ENCODE assay signal across 38 mouse cellular contexts in the genomic region with DNA sequence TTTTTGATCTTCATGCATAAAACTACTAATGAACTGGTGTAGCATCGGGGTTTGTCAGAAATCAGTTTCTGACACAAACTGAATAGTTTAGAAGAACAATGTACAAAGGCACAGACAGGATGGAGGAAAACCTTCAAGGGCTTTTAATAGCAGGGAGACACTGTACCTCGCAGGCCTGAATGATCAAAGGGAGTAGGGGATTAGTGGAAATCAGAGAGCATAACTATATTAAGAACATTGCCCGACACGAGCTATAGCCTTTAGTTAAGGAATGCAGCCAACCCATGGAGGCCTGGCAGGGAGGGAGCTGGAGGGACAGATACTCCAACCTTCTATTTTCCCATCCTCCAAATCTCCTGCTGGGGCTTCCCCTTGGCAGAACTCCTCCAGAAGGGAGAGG. TPM values are rescaled to one million over a fixed set of nuclear protein-coding genes. Genes with fewer than 3 reads are reported as not detected.
DNase-seq lines count a peak whose midpoint lies in the region; ATAC-seq and TF ChIP-seq lines count a peak whose summit lies in the region.
"Had no signal": no experiment of that assay in that cellular context is flagged by ENCODE, and none has a peak within 500 bp of the region (broad histone marks: within the 10 kb centered on the region; RNA-seq: fewer than 3 reads in every experiment).

No protein-coding gene starts in this region.

- no peak for ATAC-seq in heart, embryonic 15.5 days (replicated peaks; ENCODE audit: insufficient number of reproducible peaks, insufficient read depth, low FRiP score, low read depth)
- ATAC-seq in midbrain, embryonic 14.5 days (ENCODE audit: low FRiP score, low TSS enrichment), result no peak
- no peak for ATAC-seq in midbrain, postnatal 0 days (ENCODE audit: low FRiP score)
- ATAC-seq: forebrain, postnatal 0 days; inflammation-experienced regulatory T-cells, adult 6 months had no signal

- intact Hi-C loops in gastrocnemius, postnatal 14 days (cut with DNase I; ENCODE audit: low total_unique reads), result no loop called here
- intact Hi-C loops in heart, postnatal 14 days (cut with DNase I), result no loop called here

- no peak for TF ChIP-seq CTCF in midbrain, postnatal 0 days (IDR thresholded peaks at IDR 0.05)

- H3K4me3 ChIP-seq in heart, embryonic 15.5 days, result no peak overlapping the region
- no peak overlapping the region for H3K4me3 ChIP-seq in midbrain, embryonic 14.5 days (replicated peaks; ENCODE audit: low read depth, low read length)
- H3K4me3 ChIP-seq in midbrain, postnatal 0 days (ENCODE audit: low read depth, low read length), result no peak overlapping the region
- H3K4me3 ChIP-seq: embryonic facial prominence, embryonic 13.5 days; erythroblast, embryonic 14.5 days; hindbrain, embryonic 10.5 days; hindbrain, embryonic 15.5 days; left cerebral cortex, adult 2 months; limb, embryonic 13.5 days; lung, embryonic 15.5 days; midbrain, embryonic 12.5 days; myocyte; neural tube, embryonic 12.5 days had no signal

- 26% methylated on average over 4 of the region's 4 CpGs for WGBS in heart, embryonic 15.5 days
- 13% methylated on average over 4 of the region's 4 CpGs for WGBS in midbrain, embryonic 14.5 days
- 14% methylated on average over 4 of the region's 4 CpGs for WGBS in midbrain, postnatal 0 days

- no peaks in the 10 kb centered on the region for H3K9me3 ChIP-seq in heart, embryonic 15.5 days (replicated peaks)
- H3K9me3 ChIP-seq in midbrain, embryonic 14.5 days (ENCODE audit: control insufficient read depth, low read length), result no peaks in the 10 kb centered on the region
- H3K9me3 ChIP-seq in midbrain, postnatal 0 days (ENCODE audit: low read length), result no peaks in the 10 kb centered on the region
- H3K9me3 ChIP-seq: embryonic facial prominence, embryonic 13.5 days; hindbrain, embryonic 10.5 days; hindbrain, embryonic 15.5 days; limb, embryonic 13.5 days; lung, embryonic 15.5 days; midbrain, embryonic 12.5 days; neural tube, embryonic 12.5 days had no signal

- peaks cover 12% of the 10 kb centered on the region for H3K4me1 ChIP-seq in heart, embryonic 15.5 days (replicated peaks)
- no peaks in the 10 kb centered on the region for H3K4me1 ChIP-seq in midbrain, embryonic 14.5 days (ENCODE audit: control insufficient read depth, insufficient read depth, low read length)
- H3K4me1 ChIP-seq in midbrain, postnatal 0 days (ENCODE audit: insufficient read depth, low read length), result 0 out of 2 replicates have a peak, but pooled peaks cover 4% of the 10 kb centered on the region
- H3K4me1 ChIP-seq: hindbrain, embryonic 10.5 days; hindbrain, embryonic 15.5 days; limb, embryonic 13.5 days; lung, embryonic 15.5 days; midbrain, embryonic 12.5 days; neural tube, embryonic 12.5 days had no signal

- peak; percentile 26 for DNase-seq in gastrocnemius, adult 18-20 months (ENCODE audit: low spot score)
- no peak for DNase-seq in gastrocnemius, postnatal 14 days
- DNase-seq in heart, postnatal 14 days, result no peak
- peak; percentile 32 for DNase-seq in midbrain, embryonic 14.5 days
- no peak for DNase-seq in midbrain, postnatal 0 days (ENCODE audit: low spot score)
- no peak for DNase-seq in layer of hippocampus, adult 8-10 months (ENCODE audit: low spot score in 2 of 2)
- DNase-seq: adrenal gland, postnatal 10 days; cerebellum, adult 11 months; cerebellum, adult 9-10 months; cerebellum, postnatal 36 days; forebrain, postnatal 0 days; gastrocnemius, postnatal 36 days; heart, adult 18-20 months; kidney, adult 18-20 months; kidney, postnatal 14 days; thymus, postnatal 4 days had no signal

- no peak overlapping the region for H3K9ac ChIP-seq in heart, embryonic 15.5 days
- H3K9ac ChIP-seq in midbrain, embryonic 14.5 days (replicated peaks; ENCODE audit: low read length), result no peak overlapping the region
- no peak overlapping the region for H3K9ac ChIP-seq in midbrain, postnatal 0 days (replicated peaks; ENCODE audit: low read length, poor library complexity, severe bottlenecking)
- H3K9ac ChIP-seq: embryonic facial prominence, embryonic 13.5 days; forebrain, postnatal 0 days; hindbrain, embryonic 15.5 days; limb, embryonic 13.5 days; lung, embryonic 15.5 days; midbrain, embryonic 12.5 days; neural tube, embryonic 12.5 days had no signal

- H3K36me3 ChIP-seq in heart, embryonic 15.5 days, result no peaks in the 10 kb centered on the region
- H3K36me3 ChIP-seq in midbrain, embryonic 14.5 days (ENCODE audit: control insufficient read depth, insufficient read depth, low read length), result no peaks in the 10 kb centered on the region
- H3K36me3 ChIP-seq in midbrain, postnatal 0 days (ENCODE audit: insufficient read depth, low read length), result no peaks in the 10 kb centered on the region
- H3K36me3 ChIP-seq: embryonic facial prominence, embryonic 13.5 days; G1E; hindbrain, embryonic 10.5 days; hindbrain, embryonic 15.5 days; limb, embryonic 13.5 days; lung, embryonic 15.5 days; midbrain, embryonic 12.5 days; neural tube, embryonic 12.5 days had no signal

- H3K27me3 ChIP-seq in heart, embryonic 15.5 days, result no peaks in the 10 kb centered on the region
- H3K27me3 ChIP-seq in midbrain, embryonic 14.5 days (ENCODE audit: control insufficient read depth, insufficient read depth, low read length), result no peaks in the 10 kb centered on the region
- no peaks in the 10 kb centered on the region for H3K27me3 ChIP-seq in midbrain, postnatal 0 days (ENCODE audit: insufficient read depth, low read length)
- H3K27me3 ChIP-seq: embryonic facial prominence, embryonic 13.5 days; hindbrain, embryonic 15.5 days; limb, embryonic 13.5 days; lung, embryonic 15.5 days; midbrain, embryonic 12.5 days; neural tube, embryonic 12.5 days had no signal

- H3K27ac ChIP-seq in heart, embryonic 15.5 days, result peak overlapping the region; percentile 24; the same call in 1 of the 2 replicates
- no peak overlapping the region for H3K27ac ChIP-seq in midbrain, embryonic 14.5 days (replicated peaks; ENCODE audit: low read depth, low read length)
- no peak overlapping the region for H3K27ac ChIP-seq in midbrain, postnatal 0 days (ENCODE audit: low read depth, low read length)
- H3K27ac ChIP-seq: embryonic facial prominence, embryonic 13.5 days; hindbrain, embryonic 10.5 days; hindbrain, embryonic 15.5 days; left cerebral cortex, adult 2 months; limb, embryonic 13.5 days; lung, embryonic 15.5 days; midbrain, embryonic 12.5 days; neural tube, embryonic 12.5 days had no signal

- H3K4me2 ChIP-seq in heart, embryonic 15.5 days, result no peak overlapping the region; the same call in 1 of the 2 replicates
- no peak overlapping the region for H3K4me2 ChIP-seq in midbrain, embryonic 14.5 days (ENCODE audit: low read length)
- no peak overlapping the region for H3K4me2 ChIP-seq in midbrain, postnatal 0 days (ENCODE audit: low read depth, low read length, poor library complexity, severe bottlenecking)
- H3K4me2 ChIP-seq: embryonic facial prominence, embryonic 13.5 days; hindbrain, embryonic 15.5 days; limb, embryonic 13.5 days; liver, embryonic 11.5 days; lung, embryonic 15.5 days; midbrain, embryonic 12.5 days; neural tube, embryonic 12.5 days had no signal

RNA-seq across cellular contexts. Expression of a gene that starts 14.5 kb away (rescaled TPM):
- total RNA-seq in gastrocnemius, adult 18-20 months (2021), result 10 to 100 TPM; 29.9 to 35.1 TPM
- 10 to 100 TPM; 17.4 to 18.4 TPM for total RNA-seq in gastrocnemius, postnatal 14 days (2021)
- polyA plus RNA-seq in heart, embryonic 15.5 days (2015; fragmentation: Nextera tagmentation; extraction: Ambion mirVana), result 11.3 and 11.9 TPM in 2 replicates
- total RNA-seq in heart, postnatal 14 days (2021), result 1 to 10 TPM; 7.4 to 9.3 TPM
- 6.3 and 8.7 TPM in 2 replicates for polyA plus RNA-seq in midbrain, embryonic 14.5 days (2014; fragmentation: Nextera tagmentation; extraction: Ambion mirVana)
- total RNA-seq in midbrain, postnatal 0 days (2014; rRNA removed), result 1.8 and 3.3 TPM in 2 replicates
- polyA plus RNA-seq in midbrain, postnatal 0 days (2015; fragmentation: Nextera tagmentation; extraction: Ambion mirVana), result 7.2 and 8.3 TPM in 2 replicates
- 1 to 10 TPM; 5.1 to 9.1 (median 5.9) TPM for total RNA-seq in layer of hippocampus, adult 8-10 months (2022)
- total RNA-seq: G1E had no signal
- polyA plus RNA-seq: erythroblast, embryonic 14.5 days; G1E had no signal

RNA-seq across cellular contexts. Expression of a gene that starts 44.9 kb away (rescaled TPM):
- not detected for total RNA-seq in gastrocnemius, adult 18-20 months (2021)
- not detected for total RNA-seq in gastrocnemius, postnatal 14 days (2021)
- polyA plus RNA-seq in heart, embryonic 15.5 days (2015; fragmentation: Nextera tagmentation; extraction: Ambion mirVana), result not detected in 2 replicates
- total RNA-seq in heart, postnatal 14 days (2021), result not detected
- polyA plus RNA-seq in midbrain, embryonic 14.5 days (2014; fragmentation: Nextera tagmentation; extraction: Ambion mirVana), result 0.14 TPM in 1 of 2 replicates, not detected in the other
- 0.16 TPM in 1 of 2 replicates, not detected in the other for total RNA-seq in midbrain, postnatal 0 days (2014; rRNA removed)
- polyA plus RNA-seq in midbrain, postnatal 0 days (2015; fragmentation: Nextera tagmentation; extraction: Ambion mirVana), result 0.10 and 0.11 TPM in 2 replicates
- under 1 TPM in 1 of 4 experiments, not detected in 3; 0.25 TPM for total RNA-seq in layer of hippocampus, adult 8-10 months (2022)
- total RNA-seq: adrenal gland, postnatal 10 days; forebrain, postnatal 0 days; G1E; gastrocnemius, postnatal 36 days; heart, adult 18-20 months; layer of hippocampus, adult 18-20 months; layer of hippocampus, postnatal 14 days; left cerebral cortex, adult 2 months; left cerebral cortex, postnatal 25 days; megakaryocyte progenitor cell, adult 5-6 weeks had no signal
- polyA plus RNA-seq: erythroblast, embryonic 14.5 days; forebrain, embryonic 11.5 days; G1E; heart, postnatal 0 days; hindbrain, embryonic 10.5 days; lung, embryonic 15.5 days; myocyte; stomach, embryonic 14.5 days; testis, adult 2 months had no signal

RNA-seq across cellular contexts. Expression of a gene that starts 50.6 kb away (rescaled TPM):
- total RNA-seq in gastrocnemius, adult 18-20 months (2021), result not detected
- not detected for total RNA-seq in gastrocnemius, postnatal 14 days (2021)
- polyA plus RNA-seq in heart, embryonic 15.5 days (2015; fragmentation: Nextera tagmentation; extraction: Ambion mirVana), result 0.52 TPM in 1 of 2 replicates, not detected in the other
- total RNA-seq in heart, postnatal 14 days (2021), result not detected
- not detected in 2 replicates for polyA plus RNA-seq in midbrain, embryonic 14.5 days (2014; fragmentation: Nextera tagmentation; extraction: Ambion mirVana)
- not detected in 2 replicates for total RNA-seq in midbrain, postnatal 0 days (2014; rRNA removed)
- not detected in 2 replicates for polyA plus RNA-seq in midbrain, postnatal 0 days (2015; fragmentation: Nextera tagmentation; extraction: Ambion mirVana)
- total RNA-seq in layer of hippocampus, adult 8-10 months (2022), result not detected
- total RNA-seq: layer of hippocampus, adult 18-20 months; layer of hippocampus, postnatal 14 days; left cerebral cortex, adult 2 months; left cerebral cortex, postnatal 25 days; megakaryocyte progenitor cell, adult 5-6 weeks had no signal
- polyA plus RNA-seq: embryonic facial prominence, embryonic 13.5 days; erythroblast, embryonic 14.5 days; forebrain, embryonic 11.5 days; forebrain, postnatal 0 days; G1E; heart, postnatal 0 days; inflammation-experienced regulatory T-cells, adult 6 months; limb, embryonic 13.5 days; midbrain, embryonic 12.5 days; myocyte had no signal

RNA-seq across cellular contexts. Expression of a gene that starts 56.9 kb away (rescaled TPM):
- total RNA-seq in gastrocnemius, adult 18-20 months (2021), result under 1 TPM; 0.18 to 0.24 TPM
- total RNA-seq in gastrocnemius, postnatal 14 days (2021), result not detected
- polyA plus RNA-seq in heart, embryonic 15.5 days (2015; fragmentation: Nextera tagmentation; extraction: Ambion mirVana), result 0.23 TPM in 1 of 2 replicates, not detected in the other
- total RNA-seq in heart, postnatal 14 days (2021), result under 1 TPM in 1 of 2 experiments, not detected in 1; 0.17 TPM
- 0.42 TPM in 1 of 2 replicates, not detected in the other for polyA plus RNA-seq in midbrain, embryonic 14.5 days (2014; fragmentation: Nextera tagmentation; extraction: Ambion mirVana)
- not detected in 2 replicates for total RNA-seq in midbrain, postnatal 0 days (2014; rRNA removed)
- not detected in 2 replicates for polyA plus RNA-seq in midbrain, postnatal 0 days (2015; fragmentation: Nextera tagmentation; extraction: Ambion mirVana)
- total RNA-seq in layer of hippocampus, adult 8-10 months (2022), result under 1 TPM in 2 of 4 experiments, not detected in 2; 0.59 to 0.92 TPM
- total RNA-seq: forebrain, postnatal 0 days; gastrocnemius, postnatal 36 days; layer of hippocampus, adult 18-20 months; layer of hippocampus, postnatal 14 days; left cerebral cortex, adult 2 months; left cerebral cortex, postnatal 25 days; megakaryocyte progenitor cell, adult 5-6 weeks had no signal
- polyA plus RNA-seq: erythroblast, embryonic 14.5 days; forebrain, embryonic 11.5 days; G1E; heart, postnatal 0 days; hindbrain, embryonic 10.5 days; hindbrain, embryonic 15.5 days; liver, embryonic 11.5 days; midbrain, embryonic 12.5 days; myocyte; neural tube, embryonic 12.5 days; stomach, embryonic 14.5 days; testis, adult 2 months had no signal

Comparison
In these comparisons a context has a peak if more than half of its experiments do, and no peak if none do; other contexts are left out.
1. DNase-seq: peak in gastrocnemius, adult 18-20 months (single experiment) and midbrain, embryonic 14.5 days (single experiment); none in gastrocnemius, postnatal 14 days (single experiment), heart, postnatal 14 days (0 of 2), midbrain, postnatal 0 days (single experiment) and layer of hippocampus, adult 8-10 months (0 of 2).